Mouse (Mus musculus) ZHBTc4 (cell line): ENCODE results near the gene Vmn2r30.
A peak's percentile ranks its signal among the peaks of the same experiment; 100 is the strongest.
"Not testable (repeated sequence)": the region's sequence is repeated elsewhere in the genome, so short reads cannot be mapped to it uniquely, and the experiment has no call there.

Source experiments
- DNase-seq: peaks from one replicate; pipeline ENCODE4 v3.0.0-alpha.2; 2011; ENCODE audit warnings: low read depth, low spot score

Vmn2r30 gene

DNA sequence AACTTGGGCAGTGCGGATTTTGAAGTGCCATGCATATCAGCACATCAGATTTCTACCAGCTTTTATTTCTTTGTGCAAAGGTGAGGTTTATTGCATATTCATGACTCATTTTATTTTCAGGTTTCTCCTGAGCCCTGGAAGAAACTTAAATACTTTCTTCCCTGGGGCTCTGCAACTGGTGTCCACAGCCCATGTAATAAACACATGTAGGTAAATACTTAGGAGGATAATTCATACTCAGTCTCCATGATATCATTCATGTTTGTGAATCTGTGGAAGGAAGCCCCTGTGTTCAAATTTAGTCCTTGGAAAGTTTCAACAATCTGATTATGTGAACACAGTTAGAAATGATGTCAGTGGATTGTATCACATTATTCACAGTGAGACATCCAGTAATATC lies at the start of gene Vmn2r30:
Gene Vmn2r30, minus strand, starts transcription at position 101 of the 400 bp plus-strand sequence.
- not testable (repeated sequence) for DNase-seq

- DNase-seq, result not testable (repeated sequence)
Measured at GRCm38 (mm10) chr7:7374431-7374830, 37.0 kb upstream of the Vmn2r30 start, which contains the start of gene Gm45783. Gene Gm45783 (minus strand): TSS chr7:7374573.

- peak; percentile 77 for DNase-seq
Measured at GRCm38 (mm10) chr7:7295595-7295994, 41.8 kb downstream of the Vmn2r30 start.

- DNase-seq, result no peak
Measured at GRCm38 (mm10) chr7:7281383-7281782, 56.0 kb downstream of the Vmn2r30 start.

DNA sequence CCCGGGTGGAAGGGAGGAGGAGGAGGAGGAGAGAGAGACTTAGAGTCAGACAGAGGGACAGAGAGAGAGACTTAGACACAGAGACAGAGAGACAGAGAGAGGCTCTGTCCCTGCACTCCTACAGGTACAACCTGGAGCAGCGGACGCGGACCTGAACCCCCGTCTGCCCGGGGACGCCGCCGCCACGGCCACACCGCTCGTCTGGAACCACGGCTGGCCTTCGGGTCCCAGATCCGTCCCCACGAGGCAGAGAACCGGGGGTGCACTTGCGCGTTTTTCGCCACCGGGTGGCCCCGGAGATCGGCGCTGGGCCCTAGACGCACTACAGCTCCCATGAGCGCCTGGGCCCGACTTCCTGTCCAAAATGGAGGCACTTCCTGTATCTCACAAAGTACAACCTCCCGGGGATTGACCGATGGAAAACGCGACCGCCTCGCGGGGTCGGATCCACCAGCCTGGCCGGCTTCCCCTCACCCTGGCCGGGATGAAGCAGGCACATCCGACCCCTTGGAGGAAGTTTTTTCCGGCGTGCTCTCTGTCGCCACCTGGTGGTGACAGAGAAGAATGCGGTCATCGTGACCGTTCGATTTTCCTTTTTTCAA lies 59.3 kb downstream of the Vmn2r30 start, which contains the start of gene Gm45844:
Gene Gm45844, minus strand, starts transcription at position 324 of the 602 bp plus-strand sequence.
- DNase-seq, result peak; percentile 78

DNA sequence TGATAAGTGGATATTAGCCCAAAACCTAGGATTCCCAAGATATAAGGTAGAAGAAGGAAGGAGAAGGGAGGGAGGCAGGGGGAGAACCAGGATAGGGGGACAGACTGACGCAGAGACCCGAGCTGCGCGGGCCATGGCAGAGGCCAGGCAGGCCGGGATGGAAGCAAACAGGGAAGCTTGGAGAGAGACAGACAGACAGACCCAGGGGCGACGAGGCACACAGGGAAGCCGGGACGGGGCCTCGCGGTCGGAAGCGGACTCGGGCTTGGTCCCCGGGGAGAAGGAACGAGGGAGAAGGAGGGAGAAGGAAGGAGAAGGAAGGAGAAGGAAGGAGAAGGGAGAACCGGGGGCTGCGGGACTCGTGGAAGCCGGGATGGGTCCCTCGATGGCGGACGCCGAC lies 59.9 kb downstream of the Vmn2r30 start:
- peak; percentile 49 for DNase-seq
